Mouse (Mus musculus) liver, embryonic 14.5 days (tissue): ENCODE data around the gene Gdf11. TPM values are rescaled to one million over a fixed set of nuclear protein-coding genes. Genes with fewer than 3 reads are reported as not detected.

Experiments
- ATAC-seq: fragments of 200-750 bp; cut with Nextera tagmentation; 2 replicates; pipeline ENCODE4 v1.8.0; 2017; ENCODE audit warnings: moderate number of reproducible peaks, mild to moderate bottlenecking, moderate library complexity; ENCODE audit not compliant: insufficient read depth
- DNase-seq, 3 experiments: peaks; one replicate each; pipeline ENCODE4 v3.0.0-alpha.2; 2012 to 2013; ENCODE audit warnings: low read depth in 3 of 3, low spot score in 3 of 3
- H3K27ac ChIP-seq: fragments of 300-500 bp; sonication (generic); 2 replicates; pipeline ENCODE4 v1.5.1; 2014; ENCODE audit warnings: moderate library complexity, mild to moderate bottlenecking, control low read depth, inconsistent platforms
- H3K27me3 ChIP-seq: fragments of 300-500 bp; sonication (generic); 2 replicates; pipeline ENCODE4 v1.6.1; 2014; ENCODE audit warnings: mild to moderate bottlenecking, low read length, moderate library complexity; ENCODE audit not compliant: control insufficient read depth, insufficient read depth
- H3K36me3 ChIP-seq: fragments of 300-500 bp; sonication (generic); replicated peaks from 2 replicates; pipeline ENCODE4 v1.6.1; 2014; ENCODE audit warnings: low read depth; ENCODE audit not compliant: control insufficient read depth, insufficient read depth
- H3K4me1 ChIP-seq, 2 experiments: fragments of 200-500 bp in 1 of 2; fragments of 300-500 bp in 1 of 2; sonication (generic) in 1 of 2; replicated peaks; 2 replicates each; pipeline ENCODE4 v1.6.1; 2012 to 2014; ENCODE audit warnings: antibody characterized with exemption in 1 of 2, inconsistent platforms in 1 of 2, low read length in 1 of 2; ENCODE audit not compliant: control insufficient read depth in 2 of 2, insufficient read depth in 2 of 2
- H3K4me2 ChIP-seq: fragments of 300-500 bp; sonication (generic); 2 replicates; pipeline ENCODE4 v1.6.1; 2014; ENCODE audit warnings: low read depth, mild to moderate bottlenecking, control low read depth, moderate library complexity
- H3K4me3 ChIP-seq, 2 experiments: fragments of 200-500 bp in 1 of 2; fragments of 300-500 bp in 1 of 2; sonication (generic) in 1 of 2; 2 replicates each; pipeline ENCODE4 v1.5.1; 2012 to 2014; ENCODE audit warnings: low read depth in 2 of 2, low read length in 2 of 2, mild to moderate bottlenecking in 2 of 2, control low read depth in 1 of 2, inconsistent platforms in 1 of 2, moderate library complexity in 1 of 2; ENCODE audit not compliant: insufficient read depth in 1 of 2
- H3K9ac ChIP-seq: fragments of 300-500 bp; sonication (generic); replicated peaks from 2 replicates; pipeline ENCODE4 v1.6.1; 2014; ENCODE audit warnings: mild to moderate bottlenecking, control low read depth, moderate library complexity
- H3K9me3 ChIP-seq: fragments of 300-500 bp; sonication (generic); 2 replicates; pipeline ENCODE4 v1.6.1; 2016; ENCODE audit warnings: low read length, mixed read lengths; ENCODE audit not compliant: control insufficient read depth
- CTCF ChIP-seq: IDR thresholded peaks from 2 replicates; pipeline ENCODE4 v1.5.1; 2016; ENCODE audit warnings: antibody characterized with exemption, low read depth, control low read depth
- EP300 ChIP-seq: IDR thresholded peaks from 2 replicates; pipeline ENCODE4 v1.6.1; 2016; ENCODE audit warnings: antibody characterized with exemption, low read depth
- WGBS: fragments of 180-500 bp; shearing (Covaris S2); extraction: QIAGEN DNeasy Blood & Tissue Kit; methylation state at CpG from one replicate; pipeline ENCODE4 v1.1.7; 2014; ENCODE audit not compliant: insufficient replicate concordance; 5-methylcytosine and 5-hydroxymethylcytosine counted together
- polyA plus RNA-seq, 2 experiments: library from polyadenylated mRNA; depleted of rRNA in 1 of 2; stranded (reverse) in 1 of 2; unstranded in 1 of 2; fragments of >200 nt; fragmentation: Nextera tagmentation in 1 of 2; extraction: Ambion mirVana in 1 of 2; gene quantifications; 2 replicates each; pipeline versions ENCODE4 v1.2.1 to v1.2.3; 2012 to 2014

Gene Gdf11
- polyA plus RNA-seq, 2 experiments = 0.23 to 0.36 TPM

GRCm38 (mm10) chr10:128909567-128910028 lies 18.1 kb upstream of the Gdf11 start:
- peak overlapping the region; percentile 59 for H3K9ac ChIP-seq
- H3K9me3 ChIP-seq = no peaks in the 10 kb centered on the region
- H3K4me3 ChIP-seq = peak overlapping the region; percentile 61 to 64
- WGBS = under 1% methylated on average over 39 of the region's 41 CpGs
- peaks cover 26% of the 10 kb centered on the region for H3K27me3 ChIP-seq
- peaks cover 0 to 3% of the 10 kb centered on the region in 2 experiments; a peak in 1 of 4 replicates for H3K4me1 ChIP-seq
- no peaks in the 10 kb centered on the region for H3K36me3 ChIP-seq
- ATAC-seq (peak; percentile 59), DNase-seq (no peak)
- H3K4me2 ChIP-seq = peak overlapping the region; percentile 41
- H3K27ac ChIP-seq = no peak overlapping the region
- no peak for TF ChIP-seq EP300
- TF ChIP-seq CTCF = no peak

- 56% methylated on average over 13 of the region's 13 CpGs for WGBS
- ATAC-seq = no peak; the same call in 1 of the 2 replicates
- H3K4me3 ChIP-seq = peak overlapping the region in 1 of 2 experiments; percentile 61; a peak in 1 of 4 replicates
- H3K36me3 ChIP-seq = no peaks in the 10 kb centered on the region
- H3K9me3 ChIP-seq = no peaks in the 10 kb centered on the region
- H3K27me3 ChIP-seq = peaks cover 26% of the 10 kb centered on the region
- no peak for DNase-seq
- H3K4me2 ChIP-seq = peak overlapping the region; percentile 41
- no peak overlapping the region for H3K9ac ChIP-seq
- no peak for TF ChIP-seq CTCF
- TF ChIP-seq EP300 = no peak
- H3K4me1 ChIP-seq = peaks cover 0 to 3% of the 10 kb centered on the region in 2 experiments; a peak in 1 of 4 replicates
- H3K27ac ChIP-seq = no peak overlapping the region
Observed at GRCm38 (mm10) chr10:128908778-128909448, 17.4 kb upstream of the Gdf11 start.

- H3K9me3 ChIP-seq = no peaks in the 10 kb centered on the region
- no peaks in the 10 kb centered on the region for H3K36me3 ChIP-seq
- ATAC-seq (no peak), DNase-seq (no peak)
- 0 out of 4 replicates have a peak, but pooled peaks cover 0 to 3% of the 10 kb centered on the region in 2 experiments for H3K4me1 ChIP-seq
- H3K27ac ChIP-seq = no peak overlapping the region
- no peak overlapping the region for H3K9ac ChIP-seq
- H3K4me3 ChIP-seq = no peak overlapping the region
- 57% methylated on average over 5 of the region's 5 CpGs for WGBS
- H3K27me3 ChIP-seq = peaks cover 15% of the 10 kb centered on the region
- no peak overlapping the region for H3K4me2 ChIP-seq
- TF ChIP-seq EP300 = no peak
- no peak for TF ChIP-seq CTCF
Observed at GRCm38 (mm10) chr10:128904812-128905211, 13.3 kb upstream of the Gdf11 start.

- no peak overlapping the region for H3K4me2 ChIP-seq
- H3K9ac ChIP-seq = no peak overlapping the region
- DNase-seq (no peak), ATAC-seq (no peak)
- no peaks in the 10 kb centered on the region for H3K27me3 ChIP-seq
- TF ChIP-seq CTCF = no peak
- no peak for TF ChIP-seq EP300
- 17% methylated on average over 3 of the region's 3 CpGs for WGBS
- no peak overlapping the region for H3K4me3 ChIP-seq
- no peaks in the 10 kb centered on the region for H3K36me3 ChIP-seq
- H3K4me1 ChIP-seq = 0 out of 4 replicates have a peak, but pooled peaks cover 0 to 3% of the 10 kb centered on the region in 2 experiments
- H3K9me3 ChIP-seq = no peaks in the 10 kb centered on the region
- H3K27ac ChIP-seq = no peak overlapping the region
Observed at GRCm38 (mm10) chr10:128902409-128902988, 11.0 kb upstream of the Gdf11 start.

- TF ChIP-seq EP300 (no peak), CTCF (no peak)
- Histone ChIP-seq H3K27ac (no peak overlapping the region), H3K4me3 (no peak overlapping the region), H3K27me3 (peaks cover 7% of the 10 kb centered on the region), H3K9me3 (no peaks in the 10 kb centered on the region), H3K9ac (no peak overlapping the region), H3K4me2 (no peak overlapping the region), H3K36me3 (no peaks in the 10 kb centered on the region), H3K4me1 (0 out of 4 replicates have a peak, but pooled peaks cover 0 to 3% of the 10 kb centered on the region in 2 experiments)
- 34% methylated on average over 1 of the region's 1 CpGs for WGBS
- DNase-seq (no peak), ATAC-seq (peak; percentile 16; the same call in 1 of the 2 replicates)
Observed at GRCm38 (mm10) chr10:128901409-128901808, 9.9 kb upstream of the Gdf11 start.
